Mouse (Mus musculus) gastrocnemius, postnatal 4 days (tissue): ENCODE data around the gene Fam234b. TPM values are rescaled to one million over a fixed set of nuclear protein-coding genes. Genes with fewer than 3 reads are reported as not detected.

ENCODE experiments used
- DNase-seq, 2 experiments: peaks; one replicate each; pipeline ENCODE4 v3.0.0; 2021 to 2022; ENCODE audit warnings: low spot score in 2 of 2, mixed read lengths in 2 of 2
- total RNA-seq, 2 experiments: library from RNA; stranded (reverse); gene quantifications; 2 replicates each; pipeline ENCODE4 v1.2.3; 2021

Fam234b gene
- total RNA-seq, 2 experiments from 2014 or later: 6.0 to 6.5 TPM

DNA sequence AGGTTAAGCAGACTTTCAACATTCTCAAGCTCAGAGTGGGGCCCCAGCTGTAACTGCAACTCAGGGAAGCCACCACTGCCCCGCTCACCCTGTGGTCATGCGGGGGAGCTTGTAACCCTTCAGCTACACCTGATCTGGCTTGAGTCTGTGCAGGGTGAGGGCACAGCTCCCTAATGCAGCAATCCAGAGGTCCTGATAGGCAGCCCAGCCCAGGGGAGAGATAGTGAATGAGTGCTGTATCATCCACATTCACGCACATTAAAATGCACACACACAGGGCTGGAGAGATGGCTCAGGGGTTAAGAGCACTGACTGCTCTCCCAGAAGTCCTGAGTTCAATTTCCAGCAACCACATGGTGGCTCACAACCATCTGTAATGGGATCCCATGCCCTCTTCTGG is 19.2 kb upstream of the Fam234b start:
- DNase-seq: no peak

DNA sequence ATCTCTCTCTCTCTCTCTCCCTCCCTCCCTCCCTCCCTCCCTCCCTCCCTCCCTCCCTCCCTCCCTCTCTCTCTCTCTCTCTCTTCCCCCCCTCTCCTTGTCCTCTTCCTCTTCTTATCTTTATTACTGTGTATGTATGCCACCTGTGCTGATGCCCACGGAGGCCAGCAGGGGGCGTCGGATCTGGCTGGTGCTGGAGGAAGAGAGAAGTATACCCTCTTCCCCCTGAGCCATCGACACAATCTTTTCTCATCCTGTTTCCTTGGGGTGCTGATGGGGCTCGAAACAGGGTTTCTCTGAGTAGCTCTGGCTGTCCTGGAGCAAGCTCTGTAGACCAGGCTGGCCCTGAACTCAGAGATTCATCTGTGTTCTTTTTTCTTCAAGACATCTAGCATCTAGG is 14.9 kb upstream of the Fam234b start:
- DNase-seq: no peak

DNA sequence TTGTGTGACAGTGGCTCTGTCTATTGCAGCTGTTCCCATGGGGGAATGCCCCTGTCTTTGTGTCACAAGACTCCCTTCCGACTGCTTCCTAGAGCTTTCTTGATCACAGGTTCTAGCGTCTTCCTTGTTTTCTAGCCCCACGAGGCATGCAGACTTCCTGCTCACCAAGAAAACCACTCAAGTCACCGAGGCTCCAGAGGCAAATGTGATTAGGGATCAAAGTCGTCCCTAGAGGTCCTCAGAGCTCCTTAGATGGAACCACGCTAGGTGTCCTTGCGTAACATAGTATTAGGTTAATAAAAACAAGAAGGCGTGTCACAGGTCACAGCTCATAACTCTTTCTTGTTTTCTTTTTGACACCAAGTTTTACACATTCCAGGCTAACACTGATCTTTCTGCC is 13.8 kb upstream of the Fam234b start:
- DNase-seq: no peak

DNA sequence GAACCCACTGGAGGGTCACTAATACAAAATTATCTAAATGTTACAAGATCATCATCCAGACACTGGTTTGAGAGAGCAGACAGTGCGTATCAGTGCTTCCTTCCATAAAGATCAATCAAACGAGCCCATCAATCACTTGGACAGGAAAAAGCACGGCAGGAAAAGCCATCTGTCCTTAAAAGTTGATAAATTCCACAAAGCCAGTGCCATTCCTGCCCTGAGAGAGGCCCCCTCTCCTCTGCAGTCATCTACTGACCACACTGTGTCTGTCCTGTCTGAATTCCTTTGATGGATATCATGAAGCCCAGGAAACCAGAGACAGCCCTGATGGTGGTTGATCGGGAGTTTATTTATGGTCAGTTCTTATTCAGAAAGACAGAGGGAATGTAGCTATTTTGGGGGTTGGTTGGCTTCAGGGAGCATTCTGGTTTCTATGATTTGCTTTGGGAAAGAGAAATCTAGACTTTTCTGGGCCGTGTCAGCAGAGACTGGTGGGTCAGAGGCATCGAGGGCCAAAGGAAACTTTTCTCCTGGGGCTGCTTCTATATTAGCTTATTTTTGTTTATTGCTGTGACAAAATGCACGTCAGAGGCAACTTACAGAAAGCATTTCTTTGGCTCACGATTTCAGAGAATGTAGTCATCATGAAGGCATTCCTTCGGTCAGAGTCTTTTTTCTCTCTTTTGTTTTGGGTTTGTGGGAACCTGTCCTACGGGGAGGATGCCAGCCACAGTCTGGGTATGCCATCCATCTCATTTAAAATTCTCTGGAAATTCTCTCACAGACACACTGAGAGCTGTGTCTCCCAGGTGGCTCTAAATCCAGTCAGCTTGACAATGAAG is 10.5 kb upstream of the Fam234b start:
- no peak for DNase-seq

DNA sequence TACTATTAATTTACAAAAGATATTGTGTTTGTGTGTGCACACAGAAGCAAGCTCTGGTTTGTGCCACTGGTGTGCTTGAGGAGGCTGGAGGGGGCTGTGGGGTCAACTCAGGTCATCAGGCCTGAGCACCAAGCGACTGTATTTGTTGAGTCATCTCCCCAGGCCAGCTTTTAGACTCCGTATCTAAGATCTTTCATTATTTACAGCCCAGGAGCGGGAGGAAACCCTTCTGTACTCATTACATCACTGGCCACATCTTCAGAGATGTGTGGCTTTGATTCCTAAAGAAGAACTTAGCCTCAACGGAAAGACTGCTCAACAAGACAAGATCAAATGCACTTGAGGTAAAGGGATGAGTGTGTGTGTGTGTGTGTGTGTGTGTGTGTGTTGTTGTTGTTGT is 9.1 kb upstream of the Fam234b start:
- no peak for DNase-seq

DNA sequence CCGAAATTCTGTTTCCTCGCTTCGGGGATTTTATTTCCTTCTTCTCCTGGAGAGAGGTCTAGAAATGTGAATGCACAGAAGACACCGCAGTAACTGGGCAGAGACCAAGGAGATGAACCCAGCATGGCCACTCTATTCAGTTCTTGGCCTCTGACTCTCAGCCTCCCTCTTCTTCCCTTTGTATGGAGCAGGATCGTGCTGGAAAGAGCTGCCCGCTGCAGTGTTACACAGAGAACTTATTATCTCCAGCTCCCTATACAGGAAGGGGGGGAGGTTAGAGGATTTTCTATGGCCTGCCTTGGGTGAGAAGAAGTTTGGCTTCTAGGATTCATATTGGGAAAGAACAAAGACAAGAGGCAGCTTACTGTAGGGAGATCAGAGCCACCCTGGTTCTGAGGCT is 7.7 kb upstream of the Fam234b start:
- no peak for DNase-seq

DNA sequence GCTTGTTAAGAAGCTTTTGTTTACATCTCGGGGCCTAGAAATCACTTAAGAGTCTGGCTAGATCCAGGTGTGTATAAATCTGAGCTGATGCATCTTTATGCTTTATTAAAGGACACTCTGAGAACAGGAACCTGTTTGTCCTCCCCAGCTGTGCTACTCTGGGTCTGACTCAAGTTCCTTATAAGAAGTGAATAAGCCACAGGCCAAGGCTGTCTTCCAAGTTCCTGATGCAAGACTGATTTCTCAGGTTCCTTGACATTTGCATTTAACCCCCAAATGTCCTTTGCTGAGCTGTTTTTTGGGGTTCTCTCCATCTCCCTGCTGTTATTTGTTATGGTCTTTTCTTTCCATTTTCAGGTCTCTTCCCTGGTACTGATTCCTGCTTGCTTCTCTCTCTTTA is 5.9 kb upstream of the Fam234b start:
- DNase-seq: no peak

DNA sequence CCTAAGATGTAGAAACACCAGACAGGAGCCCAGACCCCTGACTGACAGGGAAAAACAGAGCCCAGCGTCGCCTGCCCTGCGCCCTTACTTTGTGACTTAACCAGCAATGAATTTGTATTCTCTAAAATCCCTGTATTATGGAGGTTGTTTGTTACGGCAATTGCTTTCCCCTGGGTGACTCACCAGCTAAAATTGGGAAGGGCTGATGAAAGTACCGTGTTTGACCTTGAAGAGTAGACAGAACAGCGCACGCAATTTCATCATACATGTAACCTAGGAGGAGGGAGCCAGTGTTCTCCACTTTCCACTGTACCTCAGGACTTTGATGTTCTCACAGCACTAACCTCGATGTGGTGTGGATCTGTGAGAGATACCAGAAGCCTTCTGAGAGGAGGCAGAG is 4.8 kb upstream of the Fam234b start:
- DNase-seq: no peak

DNA sequence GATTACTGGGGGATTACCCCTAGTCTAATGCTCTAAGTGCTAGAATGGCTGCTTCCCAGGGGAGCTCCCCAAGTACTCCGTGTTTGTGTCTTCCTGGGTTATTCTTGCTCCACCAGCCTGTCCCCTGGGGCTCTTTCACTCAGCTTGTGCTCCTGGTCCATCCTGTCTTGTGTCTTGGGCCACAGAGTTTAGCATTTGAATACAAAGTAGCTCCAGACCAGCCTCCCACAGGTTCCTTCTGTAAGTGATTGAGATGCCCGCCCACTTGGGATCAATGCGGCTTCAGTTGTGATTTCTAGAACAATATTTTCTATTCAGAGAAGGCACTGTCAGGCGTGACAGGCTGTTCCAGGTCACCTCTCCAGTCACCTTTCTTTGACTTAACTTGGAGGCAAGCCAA is 4.0 kb upstream of the Fam234b start:
- DNase-seq: no peak

DNA sequence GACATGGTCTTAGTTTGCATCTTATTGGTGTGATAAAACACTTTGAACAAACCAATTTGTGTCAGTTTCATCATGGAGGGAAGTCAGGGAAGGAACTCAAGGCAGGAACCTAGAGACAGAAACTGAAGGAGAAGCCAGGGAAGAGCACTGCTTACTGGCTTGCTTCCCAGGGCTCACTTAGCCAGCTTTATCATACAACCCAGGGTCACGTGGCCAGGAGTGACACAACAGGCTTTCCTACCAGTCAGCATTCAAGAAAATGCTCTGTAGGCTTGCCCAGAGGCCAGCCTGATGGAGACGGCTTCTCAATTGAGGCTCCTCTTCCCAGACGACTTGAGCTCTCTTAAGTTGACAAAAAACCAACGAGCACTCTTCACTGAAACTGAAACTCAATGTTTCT is 2.9 kb upstream of the Fam234b start:
- no peak for DNase-seq

DNA sequence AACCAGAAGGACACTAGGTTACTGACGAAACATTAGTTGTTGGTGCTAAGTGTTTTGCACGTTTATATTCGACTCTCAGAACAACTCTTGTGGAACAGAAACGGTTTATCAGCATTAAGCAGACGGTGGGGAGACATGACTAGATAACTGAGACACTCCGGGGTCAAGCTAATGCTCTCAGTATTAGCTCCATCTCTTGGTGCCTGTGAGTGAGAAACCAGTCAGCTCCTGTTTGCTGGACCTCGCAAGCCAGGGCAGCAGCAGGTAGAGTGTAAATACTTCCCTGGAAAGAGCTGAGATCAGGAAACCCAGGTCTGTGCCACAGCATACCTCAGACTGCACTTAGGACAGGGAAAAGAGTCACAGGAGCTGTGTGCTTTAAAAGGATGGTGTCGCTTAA is 1.1 kb upstream of the Fam234b start:
- DNase-seq: no peak

DNA sequence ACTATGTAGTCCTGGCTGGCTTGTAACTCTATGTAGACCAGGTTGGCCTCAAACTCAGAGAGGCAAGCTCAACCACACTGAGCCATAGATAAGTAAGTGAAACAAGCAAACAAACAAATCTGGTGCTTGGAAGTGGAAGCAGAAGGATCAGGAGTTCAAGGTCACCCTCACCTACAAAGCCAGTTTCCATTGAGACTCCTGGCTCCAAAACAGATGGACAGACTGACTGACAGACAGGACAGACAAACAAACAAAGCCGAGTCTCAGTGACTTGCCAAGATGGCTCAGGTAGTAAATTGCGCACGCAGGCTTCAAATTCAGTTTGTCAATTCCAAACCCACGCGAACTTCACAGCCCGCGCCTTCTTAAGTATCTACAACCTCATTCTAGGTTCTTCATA is 331 bp upstream of the Fam234b start:
- no peak for DNase-seq

DNA sequence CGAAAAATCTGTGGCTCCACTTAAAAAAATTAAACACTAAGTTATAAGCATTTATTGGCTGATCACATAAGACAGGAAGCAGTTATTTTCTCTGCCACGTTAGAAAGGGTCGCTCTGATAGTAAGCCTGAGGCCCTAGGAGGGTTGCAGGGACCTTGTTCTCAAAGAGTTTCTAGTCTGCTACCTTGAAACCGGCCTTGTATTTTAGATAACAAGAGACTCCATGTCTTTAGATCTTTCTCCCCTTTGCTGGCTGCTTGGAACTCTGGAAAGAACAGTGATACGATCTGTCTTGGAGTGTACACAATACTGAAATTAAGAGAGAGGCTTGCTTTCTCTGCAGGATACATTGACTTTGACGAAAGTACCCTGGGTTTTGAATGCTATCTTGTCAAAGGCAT is 949 bp downstream of the Fam234b start:
- no peak for DNase-seq

DNA sequence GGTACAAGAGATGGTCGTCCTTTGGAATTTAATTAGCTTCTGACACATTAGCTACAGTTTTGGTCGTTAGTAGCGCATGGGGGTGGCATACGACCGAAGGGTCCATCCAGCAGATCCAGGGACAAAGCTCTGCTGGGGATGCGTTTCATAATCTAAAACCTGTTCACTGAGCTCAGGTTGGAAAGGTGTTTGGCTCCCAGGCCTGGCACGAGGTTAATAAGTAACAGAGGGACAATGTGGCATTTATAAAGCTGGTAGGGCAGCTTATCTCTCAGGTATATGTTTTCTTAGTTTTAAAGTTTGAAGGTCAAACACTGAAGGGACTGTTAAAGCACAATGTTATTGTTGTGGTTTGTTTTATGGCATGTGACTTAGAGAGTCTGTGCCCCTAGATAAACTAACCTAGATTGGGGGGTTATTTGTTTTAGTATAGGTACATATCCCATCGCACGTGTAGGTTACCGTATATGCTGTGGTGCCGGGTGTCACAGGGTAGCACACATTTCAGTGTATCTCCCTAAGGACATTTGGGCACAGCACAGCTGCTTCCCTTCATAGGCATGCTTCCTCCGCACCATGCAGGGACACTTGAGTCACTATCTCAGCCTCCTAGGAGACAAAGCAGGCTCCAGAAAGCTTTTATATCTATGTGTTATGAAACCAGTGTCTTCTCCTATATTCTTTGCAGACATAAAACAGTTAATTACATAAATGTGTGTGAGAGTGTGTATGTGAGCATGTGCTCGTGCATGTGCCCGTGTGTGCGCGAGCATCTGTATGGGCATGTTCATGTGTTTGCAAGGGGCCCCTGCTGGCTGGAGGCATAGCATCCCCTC is 2.6 kb downstream of the Fam234b start:
- no peak for DNase-seq

DNA sequence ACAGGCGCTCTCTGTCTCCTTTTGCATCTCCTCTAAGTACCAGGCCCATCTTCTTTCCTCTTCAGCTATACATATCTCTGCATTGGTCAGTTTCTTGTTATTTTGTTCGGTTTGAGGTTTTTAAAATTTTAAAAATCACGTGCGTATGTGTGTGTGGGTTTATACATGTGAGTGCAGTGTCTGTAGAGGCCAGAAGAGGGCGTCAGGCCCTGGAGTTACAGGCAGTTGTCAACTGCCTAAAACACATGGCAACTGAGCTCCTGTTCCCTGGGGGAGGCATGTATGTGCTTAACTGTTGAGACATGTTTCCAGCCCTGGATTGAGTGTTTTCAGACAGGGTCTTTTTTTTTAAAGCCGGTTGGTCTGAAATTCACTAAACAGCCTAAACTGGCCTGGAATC is 4.9 kb downstream of the Fam234b start:
- no peak for DNase-seq

DNA sequence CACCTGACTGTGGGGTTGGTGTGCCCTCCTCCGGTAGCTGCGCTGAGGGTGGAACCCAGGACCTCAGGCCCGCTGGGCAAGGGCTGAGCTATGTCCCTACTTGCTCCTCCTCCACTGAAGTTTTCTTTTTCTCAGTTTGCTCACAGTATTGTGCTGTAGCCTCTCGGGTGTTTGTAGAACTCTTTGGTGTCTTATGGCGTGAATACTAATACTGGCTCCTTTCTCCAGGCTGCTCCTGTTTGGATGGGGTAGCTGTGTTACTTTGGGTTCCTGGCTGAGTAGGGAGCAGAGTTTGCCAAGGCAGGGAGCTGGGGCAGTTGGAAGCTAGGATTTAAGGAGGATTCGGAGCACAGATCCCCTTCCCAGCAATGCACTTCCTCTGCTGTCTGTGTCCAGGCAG is 6.0 kb downstream of the Fam234b start:
- no peak for DNase-seq

DNA sequence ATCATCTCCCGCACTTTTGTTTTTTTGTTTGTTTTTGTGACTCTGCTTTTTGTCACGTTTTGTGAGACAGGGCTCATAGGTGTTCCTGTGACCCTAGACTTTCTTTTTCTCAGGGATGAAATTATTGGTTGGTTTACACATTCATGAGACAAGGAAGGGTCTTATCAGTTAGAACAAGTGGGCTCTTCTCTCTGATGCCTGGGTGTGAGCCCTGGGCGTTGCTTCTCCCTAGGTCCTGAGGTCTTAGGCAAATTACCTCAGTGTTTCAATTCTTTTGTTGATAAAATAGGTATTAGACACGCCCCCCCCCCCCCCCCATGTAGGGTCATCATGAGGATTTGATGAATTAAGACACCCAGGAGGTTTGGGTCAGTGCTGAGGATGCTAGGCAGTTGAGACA is 7.1 kb downstream of the Fam234b start:
- DNase-seq: no peak

DNA sequence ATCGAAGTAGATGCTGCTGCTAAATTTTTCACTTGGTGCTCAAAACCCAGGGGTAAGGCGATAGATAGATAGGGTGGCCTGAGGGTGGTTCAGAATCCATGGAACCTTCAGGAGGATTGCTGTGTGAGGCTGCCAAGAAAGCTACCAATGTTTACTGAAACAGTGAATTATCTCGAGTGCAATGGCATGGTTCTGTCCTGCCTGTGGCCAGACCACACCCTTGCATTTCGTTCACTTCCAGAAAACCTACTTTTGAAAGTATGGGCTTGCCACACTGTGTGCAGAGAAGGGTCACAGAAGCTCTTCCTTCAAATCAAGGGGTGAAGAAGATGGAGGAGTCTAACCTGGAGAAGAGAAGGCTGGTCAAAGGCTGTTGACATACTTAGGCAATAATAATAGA is 8.0 kb downstream of the Fam234b start:
- no peak for DNase-seq

DNA sequence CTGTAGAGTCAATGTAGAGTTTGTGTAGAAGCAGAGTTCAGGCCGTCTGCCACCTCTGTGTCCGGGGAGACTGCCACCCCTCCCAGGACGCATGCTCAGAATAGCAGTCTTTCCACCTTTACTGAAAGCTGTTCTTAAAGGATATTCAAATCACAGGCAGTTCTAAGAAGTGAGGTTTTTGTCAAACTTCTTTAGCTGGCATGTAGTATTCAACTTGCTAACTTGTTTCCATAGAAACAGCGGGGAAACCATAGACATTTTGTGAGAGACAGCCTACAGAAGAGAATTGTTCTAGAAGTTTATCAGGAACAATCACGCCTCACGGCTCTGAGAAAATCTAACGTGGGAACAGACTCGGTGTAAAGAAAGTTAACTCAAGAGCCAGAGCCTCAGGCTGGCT is 9.1 kb downstream of the Fam234b start:
- DNase-seq: no peak

DNA sequence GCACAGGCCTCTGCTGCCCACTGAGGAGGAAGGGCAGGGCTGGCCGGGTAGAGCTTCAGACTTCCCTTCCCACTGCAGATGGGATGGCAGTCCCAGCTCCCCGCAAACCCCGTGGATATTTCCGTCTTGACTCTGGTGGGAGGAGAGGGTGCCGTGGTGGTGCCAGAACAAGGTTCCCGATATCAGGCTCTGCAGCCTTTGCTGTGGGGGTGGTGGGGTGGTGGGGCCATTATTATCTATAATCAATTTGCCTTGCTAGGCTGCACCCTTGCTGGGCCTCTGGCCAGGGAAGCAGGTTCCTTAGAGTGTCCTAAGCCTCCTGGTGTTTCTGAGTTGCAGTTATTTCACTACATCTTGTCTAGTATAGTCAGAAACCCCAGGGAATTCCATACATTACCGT is 13.4 kb downstream of the Fam234b start:
- no peak for DNase-seq

DNA sequence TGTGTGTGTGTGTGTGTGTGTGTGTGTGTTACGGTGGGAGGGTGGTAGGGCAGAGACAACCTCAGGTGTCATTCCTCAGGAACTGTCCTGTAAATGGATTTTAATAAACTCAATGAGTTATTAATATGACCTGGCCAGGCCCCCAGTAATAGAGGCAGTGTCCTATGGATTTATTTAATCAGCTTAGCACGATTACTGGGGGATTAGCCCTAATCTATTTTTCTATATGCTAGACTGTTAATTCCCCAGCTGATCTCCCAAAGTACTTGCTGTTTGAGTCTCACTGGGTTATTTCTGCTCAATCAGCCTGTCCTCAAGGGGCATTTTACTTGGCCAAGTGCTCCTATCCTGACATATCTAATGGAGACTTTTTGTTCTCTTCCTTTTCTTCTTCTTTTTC is 14.9 kb downstream of the Fam234b start:
- no peak for DNase-seq

DNA sequence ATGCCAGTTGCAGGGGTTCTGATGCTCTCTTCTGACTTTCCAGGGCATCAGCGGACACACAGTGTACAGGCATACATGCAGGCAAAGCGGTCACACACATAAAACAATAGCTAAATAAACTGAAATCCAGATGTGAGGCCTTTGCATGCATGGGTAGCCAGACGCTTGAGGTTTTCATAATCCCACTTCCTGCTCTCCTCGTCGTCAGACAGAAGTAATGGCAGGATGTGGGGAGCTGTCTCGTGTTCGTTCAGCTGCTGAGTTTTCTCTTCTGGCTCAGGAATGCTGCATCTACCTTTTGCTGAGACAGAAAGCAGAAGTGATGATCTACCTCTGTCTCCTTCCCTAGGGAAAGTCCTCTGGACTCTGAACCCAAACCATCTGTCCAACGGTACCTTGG is 20.6 kb downstream of the Fam234b start:
- DNase-seq: no peak

DNA sequence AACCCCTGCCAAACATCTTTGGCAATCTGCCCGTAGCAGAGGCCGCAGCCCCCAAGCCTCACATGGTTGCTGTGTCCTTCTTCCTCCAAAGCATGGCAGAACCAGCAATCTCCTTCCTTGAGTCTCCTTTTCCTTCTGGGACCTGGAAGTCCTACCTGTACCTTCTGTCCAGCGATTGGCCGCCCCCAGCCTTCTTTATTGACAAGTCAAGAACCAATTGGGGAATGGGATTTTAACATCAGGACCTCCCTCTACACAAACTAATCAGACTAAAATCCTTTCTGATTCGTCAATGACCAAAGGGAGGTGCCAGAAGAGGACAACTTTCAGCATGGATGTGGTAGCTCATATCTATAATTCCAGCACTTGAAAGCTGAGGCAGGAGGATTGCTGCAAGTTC is 22.1 kb downstream of the Fam234b start:
- DNase-seq: no peak
